Mouse (Mus musculus) G1E (cell line): ENCODE data around the gene Plxna4. TPM values are rescaled to one million over a fixed set of nuclear protein-coding genes. Genes with fewer than 3 reads are reported as not detected.

Experiments used
- ATAC-seq: 2 replicates; pipeline ENCODE4 v1.8.0; 2016; ENCODE audit warnings: mild to moderate bottlenecking; ENCODE audit not compliant: insufficient number of reproducible peaks, poor library complexity, low FRiP score, severe bottlenecking; ENCODE audit errors: extremely low read depth
- DNase-seq: peaks from one replicate; pipeline ENCODE4 v3.0.0; 2012; ENCODE audit warnings: low spot score
- H3K27me3 ChIP-seq: 2 replicates; pipeline ENCODE4 v1.6.1; 2012; ENCODE audit warnings: mild to moderate bottlenecking, low read length, inconsistent platforms; ENCODE audit not compliant: insufficient read depth
- H3K36me3 ChIP-seq: replicated peaks from 2 replicates; pipeline ENCODE3; 2012; ENCODE audit warnings: mild to moderate bottlenecking, inconsistent platforms
- H3K4me1 ChIP-seq: 2 replicates; pipeline ENCODE4 v1.6.1; 2012; ENCODE audit warnings: low read depth, low read length, inconsistent platforms, mixed read lengths; ENCODE audit not compliant: insufficient read depth
- H3K4me3 ChIP-seq: 2 replicates; pipeline ENCODE4 v1.5.1; 2012; ENCODE audit warnings: low read depth, mild to moderate bottlenecking, inconsistent platforms, low read length, moderate library complexity, mixed read lengths
- H3K9me3 ChIP-seq: replicated peaks from 2 replicates; pipeline ENCODE4 v1.6.1; 2012; ENCODE audit warnings: inconsistent platforms
- CTCF ChIP-seq: IDR thresholded peaks from 2 replicates; pipeline ENCODE4 v1.5.1; 2012; ENCODE audit warnings: low read depth, low read length, inconsistent platforms, mixed read lengths
- GATA1 ChIP-seq: IDR thresholded peaks from 2 replicates; pipeline ENCODE4 v1.6.1; 2012; ENCODE audit warnings: borderline replicate concordance, low read length, inconsistent platforms, mixed read lengths
- GATA2 ChIP-seq: IDR thresholded peaks from 2 replicates; pipeline ENCODE4 v1.6.1; 2012; ENCODE audit warnings: low read depth, low read length, inconsistent platforms, borderline replicate concordance
- POLR2AphosphoS5 ChIP-seq: IDR thresholded peaks from 2 replicates; pipeline ENCODE4 v1.6.1; 2012; ENCODE audit warnings: low read depth, low read length, inconsistent platforms; ENCODE audit not compliant: insufficient replicate concordance
- TAL1 ChIP-seq: conservative IDR thresholded peaks from 2 replicates; pipeline ENCODE4 v1.6.1; 2012; ENCODE audit warnings: low read depth, low read length, inconsistent platforms, mixed read lengths
- polyA plus RNA-seq: library from polyadenylated mRNA; stranded (reverse); fragments of >175 nt; gene quantifications from 2 replicates; pipeline ENCODE4 v1.2.3, GENCODE M21; 2012
- total RNA-seq, 2 experiments: library from RNA; stranded (forward) in 1 of 2; stranded (reverse) in 1 of 2; fragments of 200-1000 nt in 1 of 2; fragments of >200 nt in 1 of 2; fragmentation: Nextera tagmentation in 1 of 2; gene quantifications; 2 replicates each; pipeline ENCODE4 v1.2.3; 2014 to 2017

The Plxna4 gene
- total and polyA plus RNA-seq, 3 experiments, result 0.11 TPM; not detected in 2

GRCm38 (mm10) chr6:32320254-32320653, 267.7 kb downstream of the Plxna4 start:
- 0 out of 2 replicates have a peak, but pooled peaks have one; percentile 5 for TF ChIP-seq CTCF
- TF ChIP-seq TAL1, result no peak
- DNase-seq (no peak), ATAC-seq (no peak)
- Histone ChIP-seq H3K4me1 (no peaks in the 10 kb centered on the region), H3K36me3 (no peaks in the 10 kb centered on the region), H3K4me3 (no peak overlapping the region), H3K27me3 (peaks cover 3% of the 10 kb centered on the region; the same call in 1 of the 2 replicates), H3K9me3 (no peaks in the 10 kb centered on the region)

DNA sequence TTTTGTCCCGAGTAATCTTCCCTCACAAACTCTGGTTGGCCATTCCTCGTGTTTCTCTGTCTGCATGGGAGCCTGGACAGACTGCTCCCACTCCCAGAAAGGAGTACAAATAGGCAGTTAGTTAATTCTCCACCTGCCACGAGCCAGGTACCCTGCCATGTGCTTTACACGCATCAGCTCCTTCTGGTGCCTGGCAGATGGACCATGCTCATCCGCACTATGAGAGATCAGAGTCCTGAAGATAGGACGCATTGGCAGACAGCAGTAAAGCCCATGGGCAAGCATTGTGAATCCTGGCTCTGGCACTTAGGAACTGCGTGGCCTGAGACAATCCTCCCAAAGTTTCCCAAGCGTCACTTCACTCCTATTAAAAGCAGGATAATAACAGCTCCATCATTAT, 270.5 kb downstream of the Plxna4 start:
- no peak for TF ChIP-seq GATA2
- no peak for TF ChIP-seq CTCF
- no peak for TF ChIP-seq POLR2AphosphoS5
- TF ChIP-seq TAL1, result no peak
- no peak for TF ChIP-seq GATA1
- Histone ChIP-seq H3K4me1 (no peaks in the 10 kb centered on the region), H3K27me3 (peaks cover 3% of the 10 kb centered on the region; the same call in 1 of the 2 replicates), H3K36me3 (no peaks in the 10 kb centered on the region), H3K4me3 (no peak overlapping the region), H3K9me3 (no peaks in the 10 kb centered on the region)
- ATAC-seq (no peak), DNase-seq (no peak)

DNA sequence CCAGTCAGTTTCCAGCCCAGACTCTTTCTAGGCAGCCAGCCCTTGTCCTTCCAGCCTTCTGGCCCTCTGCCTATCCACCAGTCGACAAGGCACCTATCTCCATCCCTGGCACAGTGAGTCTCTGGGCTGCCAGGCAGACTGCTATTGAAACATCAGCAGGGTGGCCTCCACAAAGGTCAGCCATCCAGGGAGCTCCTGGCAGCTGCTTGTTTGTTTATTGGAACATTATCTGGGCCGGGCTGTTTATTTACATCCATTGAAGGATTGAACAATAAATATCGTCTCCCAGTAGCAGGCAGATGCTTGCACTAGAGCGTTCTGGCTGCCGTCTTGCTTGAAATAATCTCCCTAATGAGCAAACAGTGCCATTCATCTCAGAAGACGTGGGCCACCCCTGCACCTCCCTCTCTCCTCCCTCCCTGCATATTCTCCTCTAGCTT, 273.0 kb downstream of the Plxna4 start:
- Histone ChIP-seq H3K27me3 (peaks cover 3% of the 10 kb centered on the region; the same call in 1 of the 2 replicates), H3K4me1 (no peaks in the 10 kb centered on the region), H3K4me3 (no peak overlapping the region), H3K36me3 (no peaks in the 10 kb centered on the region), H3K9me3 (no peaks in the 10 kb centered on the region)
- DNase-seq (no peak), ATAC-seq (no peak)
- TF ChIP-seq TAL1 (no peak), CTCF (no peak), GATA2 (no peak), POLR2AphosphoS5 (no peak), GATA1 (no peak)

DNA sequence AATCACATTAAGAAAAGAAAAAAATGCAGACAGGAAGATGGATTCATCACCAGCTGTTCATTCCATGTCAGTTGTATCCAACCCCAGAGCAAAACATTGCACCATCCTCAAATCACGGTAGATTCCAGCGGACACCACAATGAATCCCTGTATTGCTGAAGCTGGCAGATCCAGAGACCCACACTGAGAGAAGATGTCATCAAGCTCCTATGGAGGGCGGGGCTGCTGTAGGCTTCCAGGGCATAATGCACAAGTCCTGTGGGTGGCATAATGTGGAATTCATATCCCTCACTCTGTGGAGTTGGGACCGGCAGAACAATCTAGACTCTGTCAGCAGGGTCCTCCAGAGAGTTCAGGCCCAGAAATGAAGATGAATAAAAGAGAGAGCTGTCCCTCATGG, 278.8 kb downstream of the Plxna4 start:
- Histone ChIP-seq H3K27me3 (peaks cover 4% of the 10 kb centered on the region; the same call in 1 of the 2 replicates), H3K4me1 (no peaks in the 10 kb centered on the region), H3K9me3 (no peaks in the 10 kb centered on the region), H3K36me3 (no peaks in the 10 kb centered on the region), H3K4me3 (no peak overlapping the region)
- ATAC-seq, result no peak
- TF ChIP-seq GATA1 (no peak), TAL1 (no peak), POLR2AphosphoS5 (no peak), GATA2 (no peak), CTCF (no peak)
- DNase-seq, result no peak

DNA sequence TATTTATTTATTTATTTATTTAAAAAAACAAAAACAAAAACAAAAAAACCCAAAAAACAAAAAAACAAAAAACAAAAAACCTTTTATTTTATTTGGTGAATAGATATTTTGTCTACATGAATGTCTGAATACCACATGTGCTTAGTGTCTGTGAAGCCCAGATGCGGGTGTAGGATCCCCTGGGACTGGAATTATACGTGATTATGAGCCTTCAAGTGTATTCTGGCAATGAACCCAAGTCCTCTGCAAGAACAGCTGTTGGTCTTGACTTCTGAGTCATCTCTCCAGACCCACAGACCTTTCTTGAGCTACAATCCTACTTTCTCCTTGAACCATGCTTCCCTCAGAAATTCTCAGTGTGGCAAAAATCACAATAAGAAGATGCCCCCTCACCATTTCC, 287.4 kb downstream of the Plxna4 start:
- no peaks in the 10 kb centered on the region for H3K36me3 ChIP-seq
- no peak for ATAC-seq
- no peaks in the 10 kb centered on the region for H3K9me3 ChIP-seq
- H3K27me3 ChIP-seq, result peaks cover 6% of the 10 kb centered on the region; the same call in 1 of the 2 replicates
- DNase-seq, result no peak
- no peaks in the 10 kb centered on the region for H3K4me1 ChIP-seq
- no peak for TF ChIP-seq CTCF
- TF ChIP-seq GATA1, result no peak
- no peak for TF ChIP-seq TAL1
- TF ChIP-seq GATA2, result no peak
- no peak for TF ChIP-seq POLR2AphosphoS5
- H3K4me3 ChIP-seq, result no peak overlapping the region

DNA sequence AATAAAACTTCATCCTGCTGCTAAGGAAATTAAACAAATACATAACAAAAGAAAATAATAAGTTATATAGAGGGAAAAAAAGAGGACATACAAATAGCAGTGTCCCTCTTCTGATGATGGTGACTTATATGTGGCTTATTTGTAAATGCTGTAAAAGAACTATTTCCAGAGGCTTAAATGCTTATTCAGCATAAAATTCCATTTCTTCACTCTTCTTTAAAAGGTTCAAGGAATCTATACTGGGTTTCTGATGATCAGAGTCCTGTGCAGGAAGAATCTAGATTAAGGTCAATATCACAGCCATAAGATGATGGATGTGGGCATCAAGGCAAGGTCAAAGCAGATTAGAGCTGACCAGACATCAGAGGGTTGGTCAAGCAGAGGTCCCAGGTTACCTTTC, 306.5 kb downstream of the Plxna4 start:
- TF ChIP-seq CTCF (no peak), GATA2 (no peak), POLR2AphosphoS5 (no peak), GATA1 (no peak), TAL1 (no peak)
- Histone ChIP-seq H3K4me3 (no peak overlapping the region), H3K9me3 (no peaks in the 10 kb centered on the region), H3K36me3 (no peaks in the 10 kb centered on the region), H3K27me3 (no peaks in the 10 kb centered on the region), H3K4me1 (no peaks in the 10 kb centered on the region)
- no peak for DNase-seq
- ATAC-seq, result no peak

- H3K27me3 ChIP-seq, result no peaks in the 10 kb centered on the region
- no peaks in the 10 kb centered on the region for H3K36me3 ChIP-seq
- H3K9me3 ChIP-seq, result no peaks in the 10 kb centered on the region
- H3K4me1 ChIP-seq, result no peaks in the 10 kb centered on the region
- TF ChIP-seq POLR2AphosphoS5, result no peak
- TF ChIP-seq TAL1, result no peak
- TF ChIP-seq GATA1, result no peak
- no peak for TF ChIP-seq CTCF
- no peak for TF ChIP-seq GATA2
- DNase-seq, result no peak
- no peak overlapping the region for H3K4me3 ChIP-seq
- ATAC-seq, result no peak
Observed at GRCm38 (mm10) chr6:32280728-32281127, 307.3 kb downstream of the Plxna4 start.
